Mouse (Mus musculus): ENCODE results near the gene Igfn1.
A peak's percentile ranks its signal among the peaks of the same experiment; 100 is the strongest.

Igfn1 gene

GRCm38 (mm10) chr1:136007211-136008158, 1.3 kb upstream of the Igfn1 start, which contains the start of gene Tmem9:
TSS of gene Tmem9 (plus strand) at chr1:136008150.
- peak; percentile 44 for DNase-seq (ENCODE audit: low spot score)

GRCm38 (mm10) chr1:136001438-136001837, 4.7 kb downstream of the Igfn1 start:
- DNase-seq (ENCODE audit: low spot score): no peak

DNA sequence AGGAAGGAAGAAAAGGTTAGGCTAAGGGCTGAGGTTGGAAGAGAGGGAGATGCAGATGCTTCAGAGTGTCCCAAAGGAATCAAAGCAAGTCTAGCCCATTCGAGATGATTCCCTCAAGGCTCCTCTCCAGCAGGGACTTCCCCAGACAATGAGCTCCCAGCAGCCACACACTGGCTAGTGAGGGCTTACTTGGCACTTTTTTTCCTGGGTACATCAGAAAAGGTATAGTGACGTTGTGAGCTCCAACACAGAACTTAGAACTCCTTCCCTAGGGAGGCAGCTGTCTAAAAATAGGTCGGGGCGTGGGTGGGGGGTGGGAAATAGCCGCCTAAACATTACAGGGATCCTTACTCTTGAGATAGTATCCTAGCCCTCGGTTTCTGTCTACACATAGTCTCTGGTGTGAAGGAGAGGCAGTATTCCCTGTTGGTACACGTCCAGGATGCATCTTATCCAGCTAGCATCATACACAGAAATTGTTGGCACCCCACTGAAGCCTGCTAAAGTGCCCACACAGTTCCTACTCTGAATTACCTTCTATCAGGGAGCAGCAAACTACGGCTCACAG, 6.3 kb downstream of the Igfn1 start:
- DNase-seq (ENCODE audit: low spot score): no peak

DNA sequence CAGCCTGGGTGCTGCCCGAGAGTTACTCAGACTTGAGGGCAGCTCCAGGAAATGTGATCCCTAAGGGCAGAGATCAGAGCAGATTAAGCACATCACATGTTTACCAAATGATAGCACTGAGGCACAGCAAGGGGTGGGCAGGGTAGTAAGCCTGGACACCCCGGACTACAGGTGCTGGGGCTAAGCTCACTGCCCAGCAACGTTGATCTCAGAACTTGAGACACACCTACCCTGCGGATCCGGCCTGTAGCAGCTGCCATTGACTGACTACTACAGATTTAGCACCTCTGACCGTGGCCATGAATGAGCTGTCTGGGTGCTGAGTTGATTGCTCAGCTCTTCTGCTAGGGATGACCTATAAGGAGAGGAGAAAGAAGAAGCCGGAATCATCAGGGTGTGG, 8.6 kb downstream of the Igfn1 start:
- DNase-seq (ENCODE audit: low spot score): no peak

DNA sequence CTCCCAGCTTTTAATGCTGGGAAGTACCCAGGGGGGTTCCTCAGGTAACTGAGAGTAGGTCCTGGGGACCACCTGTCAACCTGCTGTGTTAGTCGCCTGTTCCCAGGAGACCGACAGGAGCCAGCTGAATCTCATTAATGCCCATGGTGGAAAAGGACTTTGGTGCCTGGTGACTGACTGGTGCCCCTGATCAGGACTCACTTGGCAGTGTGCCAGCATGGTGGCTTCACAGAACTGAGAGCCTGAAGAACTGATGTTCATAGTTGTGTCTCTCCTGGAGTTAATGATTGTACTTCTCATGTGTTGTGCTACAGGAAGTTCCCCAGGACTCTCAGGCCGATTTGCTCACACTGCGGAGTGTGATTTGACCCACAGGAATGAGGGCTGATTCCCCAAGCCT, 12.7 kb downstream of the Igfn1 start:
- no peak for DNase-seq (ENCODE audit: low spot score)

DNA sequence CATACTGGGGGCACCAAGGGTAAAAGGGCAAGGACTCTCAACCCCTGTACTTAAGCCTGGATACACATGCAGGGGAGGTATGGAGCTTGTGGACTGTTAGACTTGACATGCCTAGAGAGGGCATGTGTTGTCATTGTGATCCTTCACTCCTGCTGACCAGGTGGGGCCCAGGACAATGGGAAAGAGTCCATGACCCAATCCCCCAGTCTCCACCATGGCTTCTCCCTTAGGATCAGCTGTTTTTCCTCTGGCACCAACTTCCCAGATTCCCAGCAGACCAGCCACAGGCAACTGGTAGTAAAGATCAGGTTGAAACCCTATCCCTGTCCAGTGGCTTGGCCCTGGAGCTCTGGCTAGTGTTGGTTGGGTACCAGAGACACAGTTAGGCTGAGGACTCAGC, 16.3 kb downstream of the Igfn1 start:
- DNase-seq (ENCODE audit: low spot score): no peak

- no peak for DNase-seq (ENCODE audit: low spot score)
Observed at GRCm38 (mm10) chr1:135984105-135984504, 22.0 kb downstream of the Igfn1 start.

DNA sequence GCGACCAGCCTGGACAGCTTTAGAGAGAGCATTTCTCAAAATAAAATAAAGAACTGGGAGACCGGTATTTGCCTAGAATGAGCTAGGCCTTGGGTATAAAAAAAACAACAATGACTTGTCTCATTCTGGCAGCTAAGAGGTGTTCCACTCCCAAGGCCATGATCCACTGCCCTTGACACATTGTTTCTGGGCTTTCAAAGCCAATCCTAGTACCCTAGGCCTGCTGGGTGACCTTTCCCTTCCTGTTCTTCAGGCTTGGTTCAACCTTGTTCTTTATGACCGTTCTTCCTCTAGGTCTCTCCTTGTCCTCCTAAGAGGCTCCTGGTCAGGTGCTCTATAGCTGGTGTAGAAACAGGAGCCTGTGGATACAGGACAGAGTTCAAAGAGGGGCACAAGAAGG, 33.6 kb downstream of the Igfn1 start:
- DNase-seq (ENCODE audit: low spot score): no peak

DNA sequence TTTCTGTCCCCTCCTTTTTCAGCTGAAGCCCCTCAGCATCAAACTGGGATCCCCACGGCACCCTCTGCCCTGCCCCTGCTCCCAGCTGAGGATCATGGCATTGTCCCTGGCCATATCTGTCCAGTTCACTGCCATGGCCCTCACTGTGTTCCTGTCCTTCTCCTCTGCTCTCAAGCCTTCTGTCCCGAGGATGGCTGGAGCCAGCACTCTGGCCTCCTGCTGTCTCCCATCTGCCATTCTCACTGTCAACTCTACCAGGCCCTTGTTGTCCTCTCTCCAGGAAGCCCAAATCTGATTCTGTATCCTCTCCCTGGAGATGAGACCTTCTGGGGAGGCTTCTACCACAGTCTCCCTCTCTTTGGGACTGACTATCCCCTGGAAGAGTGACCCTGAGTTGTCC, 35.7 kb downstream of the Igfn1 start:
- DNase-seq (ENCODE audit: low spot score): no peak

DNA sequence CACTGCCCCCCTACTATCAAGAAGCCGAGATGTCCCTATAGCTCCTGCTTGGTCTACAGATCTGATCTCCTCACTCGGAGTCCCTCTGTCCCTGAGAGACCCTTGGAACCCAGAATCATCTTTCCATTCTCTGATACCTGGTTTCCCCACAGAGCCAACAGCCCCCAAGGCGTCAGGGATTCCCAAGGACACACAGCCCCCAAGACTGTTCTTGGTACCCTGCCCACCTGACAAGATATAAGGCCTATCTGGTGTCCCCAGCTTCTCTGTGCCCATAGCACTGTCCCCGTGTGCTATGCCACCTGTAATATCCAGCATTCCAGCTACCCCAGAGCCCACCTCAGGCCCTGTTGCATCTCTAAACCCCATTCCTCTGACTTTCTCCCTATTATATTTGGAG, 38.4 kb downstream of the Igfn1 start:
- DNase-seq (ENCODE audit: low spot score): no peak

GRCm38 (mm10) chr1:135964561-135964960, 41.6 kb downstream of the Igfn1 start:
- DNase-seq (ENCODE audit: low spot score): no peak

GRCm38 (mm10) chr1:135963177-135963576, 43.0 kb downstream of the Igfn1 start:
- no peak for DNase-seq (ENCODE audit: low spot score)

GRCm38 (mm10) chr1:135958483-135958882, 47.7 kb downstream of the Igfn1 start:
- DNase-seq (ENCODE audit: low spot score): peak; percentile 61

DNA sequence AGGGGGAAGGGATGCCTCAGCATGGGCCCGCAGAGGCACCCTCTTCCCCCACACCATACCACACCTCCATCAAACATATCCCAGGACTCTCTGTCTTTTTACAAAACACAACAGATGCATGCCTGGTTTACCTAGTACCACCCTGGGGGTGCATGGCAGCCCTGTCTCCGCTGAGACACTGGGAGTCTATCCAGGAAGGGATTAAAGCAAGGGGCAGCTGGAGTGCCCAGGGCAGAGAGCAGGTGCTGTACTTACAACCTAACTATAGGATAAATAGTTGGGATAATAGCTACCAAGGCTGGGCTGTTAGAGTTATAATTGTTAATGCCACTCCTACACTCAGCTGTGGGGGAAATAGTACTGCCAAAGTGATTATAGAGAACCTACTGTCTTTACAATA, 57.3 kb downstream of the Igfn1 start:
- DNase-seq (ENCODE audit: low spot score): no peak

GRCm38 (mm10) chr1:135946247-135946646, 59.9 kb downstream of the Igfn1 start:
- DNase-seq (ENCODE audit: low spot score): no peak

DNA sequence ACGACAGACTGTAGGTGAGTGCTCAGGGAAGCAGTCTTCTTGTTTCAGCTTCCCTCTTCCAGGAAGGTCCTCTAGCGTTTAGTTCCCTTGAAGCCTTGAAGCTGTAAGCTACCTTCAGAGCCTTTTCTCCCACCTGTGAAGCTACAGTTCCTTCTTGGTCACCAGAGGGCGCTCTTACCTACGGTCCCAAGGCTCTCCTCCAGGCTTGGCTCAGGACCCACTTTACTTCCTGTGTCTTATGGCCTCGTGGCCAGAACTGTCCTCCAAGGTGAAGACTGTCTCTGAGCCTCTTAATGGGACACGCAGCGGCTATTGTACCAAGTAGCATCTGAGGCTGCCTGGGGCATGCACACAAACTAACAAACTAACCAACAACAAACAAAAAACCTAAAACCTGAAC, 60.4 kb downstream of the Igfn1 start:
- DNase-seq (ENCODE audit: low spot score): no peak

- peak; percentile 91 for DNase-seq (ENCODE audit: low spot score)
Observed at GRCm38 (mm10) chr1:135944526-135945259, 61.4 kb downstream of the Igfn1 start.

GRCm38 (mm10) chr1:135943713-135944112, 62.4 kb downstream of the Igfn1 start:
- DNase-seq (ENCODE audit: low spot score): no peak

DNA sequence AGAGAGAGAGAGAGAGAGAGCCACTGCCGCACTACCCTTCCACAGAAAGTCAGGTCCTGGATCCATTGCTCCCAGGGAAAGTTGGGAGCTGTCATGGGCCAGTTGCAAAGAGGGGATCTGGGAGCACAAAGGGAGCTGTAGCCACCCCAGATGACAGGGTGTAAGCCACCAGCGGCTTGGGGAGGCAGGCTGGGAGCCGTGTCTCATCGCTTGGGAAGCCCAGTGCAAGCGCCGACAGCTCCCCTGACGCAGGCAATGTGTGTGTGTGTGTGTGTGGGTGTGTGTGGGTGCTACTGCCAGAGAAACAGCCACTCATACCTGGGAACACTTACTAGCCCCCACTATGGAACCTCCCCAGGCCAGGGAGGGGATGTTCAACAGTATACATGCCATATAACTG, 64.0 kb downstream of the Igfn1 start:
- DNase-seq (ENCODE audit: low spot score): no peak

- no peak for DNase-seq (ENCODE audit: low spot score)
Observed at GRCm38 (mm10) chr1:135941259-135942006, 64.7 kb downstream of the Igfn1 start.

- DNase-seq (ENCODE audit: low spot score): no peak
Observed at GRCm38 (mm10) chr1:135936091-135936490, 70.1 kb downstream of the Igfn1 start.

- DNase-seq (ENCODE audit: low spot score): no peak
Observed at GRCm38 (mm10) chr1:135933704-135934293, 72.3 kb downstream of the Igfn1 start.
